Mouse (Mus musculus) MEL (cell line): ENCODE results near the gene Tgm1. TPM values are rescaled to one million over a fixed set of nuclear protein-coding genes. Genes with fewer than 3 reads are reported as not detected.

ENCODE experiments used
- DNase-seq: peaks from one replicate; pipeline ENCODE4 v3.0.0; 2011; ENCODE audit warnings: low read depth, low spot score
- H3K27ac ChIP-seq: 2 replicates; pipeline ENCODE4 v1.5.1; 2012; ENCODE audit warnings: low read depth, mild to moderate bottlenecking, control low read depth, low read length, moderate library complexity; ENCODE audit not compliant: control insufficient read depth
- H3K27me3 ChIP-seq, 2 experiments: fragments of 150-350 bp in 1 of 2; sonication (generic) in 1 of 2; 2 replicates each; pipeline ENCODE4 v1.6.1; 2012; ENCODE audit warnings: low read length in 2 of 2, mild to moderate bottlenecking in 2 of 2, improper control_type of control experiment in 1 of 2, moderate library complexity in 1 of 2; ENCODE audit not compliant: insufficient read depth in 2 of 2, control insufficient read depth in 1 of 2
- H3K36me3 ChIP-seq, 2 experiments: 2 replicates each; pipeline ENCODE4 v1.6.1; 2012 to 2014; ENCODE audit warnings: low read length in 2 of 2, improper control_type of control experiment in 1 of 2, inconsistent platforms in 1 of 2, mild to moderate bottlenecking in 1 of 2; ENCODE audit not compliant: insufficient read depth in 2 of 2, control insufficient read depth in 1 of 2
- H3K4me1 ChIP-seq, 2 experiments: fragments of 150-350 bp in 1 of 2; sonication (generic) in 1 of 2; 2 replicates each; pipeline ENCODE4 v1.6.1; 2012; ENCODE audit warnings: low read length in 2 of 2, improper control_type of control experiment in 1 of 2, mild to moderate bottlenecking in 1 of 2; ENCODE audit not compliant: insufficient read depth in 2 of 2, control insufficient read depth in 1 of 2
- H3K4me3 ChIP-seq, 2 experiments: fragments of 150-350 bp in 1 of 2; sonication (generic) in 1 of 2; 2 replicates each; pipeline ENCODE4 v1.5.1; 2012; ENCODE audit warnings: low read depth in 2 of 2, low read length in 2 of 2, mild to moderate bottlenecking in 2 of 2, moderate library complexity in 2 of 2, control low read depth in 1 of 2, improper control_type of control experiment in 1 of 2; ENCODE audit not compliant: control insufficient read depth in 1 of 2, insufficient read depth in 1 of 2
- H3K79me2 ChIP-seq: 2 replicates; pipeline ENCODE4 v1.6.1; 2012; ENCODE audit warnings: mild to moderate bottlenecking, low read length, moderate library complexity; ENCODE audit not compliant: control insufficient read depth, poor library complexity, insufficient read depth
- H3K9ac ChIP-seq: 2 replicates; pipeline ENCODE4 v1.6.1; 2012; ENCODE audit warnings: low read depth, mild to moderate bottlenecking, control low read depth, low read length, moderate library complexity; ENCODE audit not compliant: control insufficient read depth, poor library complexity, severe bottlenecking
- H3K9me3 ChIP-seq: fragments of 150-350 bp; sonication (generic); replicated peaks from 2 replicates; pipeline ENCODE4 v1.6.1; 2012; ENCODE audit warnings: mild to moderate bottlenecking, low read length, improper control_type of control experiment, moderate library complexity; ENCODE audit not compliant: insufficient read depth
- BHLHE40 ChIP-seq: IDR thresholded peaks from 2 replicates; pipeline ENCODE4 v1.6.1; 2012; ENCODE audit warnings: low read depth, mild to moderate bottlenecking, inconsistent platforms, low read length, improper control_type of control experiment, borderline replicate concordance
- CHD2 ChIP-seq: IDR thresholded peaks from 2 replicates; pipeline ENCODE4 v1.6.1; 2011; ENCODE audit warnings: low read length, improper control_type of control experiment
- CTCF ChIP-seq, 3 experiments: IDR thresholded peaks in 2 of 3; conservative IDR thresholded peaks in 1 of 3; 2 replicates each; pipeline ENCODE4 v1.5.1; 2011 to 2012; ENCODE audit warnings: low read length in 3 of 3, low read depth in 2 of 3, mild to moderate bottlenecking in 2 of 3, improper control_type of control experiment in 1 of 3, inconsistent platforms in 1 of 3, mixed read lengths in 1 of 3, moderate library complexity in 1 of 3; ENCODE audit not compliant: control insufficient read depth in 1 of 3, insufficient read depth in 1 of 3, poor library complexity in 1 of 3, severe bottlenecking in 1 of 3
- E2F4 ChIP-seq: IDR thresholded peaks from 2 replicates; pipeline ENCODE4 v1.6.1; 2011; ENCODE audit warnings: low read depth, low read length, improper control_type of control experiment, borderline replicate concordance
- EP300 ChIP-seq, 2 experiments: IDR thresholded peaks; 2 replicates each; pipeline ENCODE4 v1.6.1; 2011; ENCODE audit warnings: improper control_type of control experiment in 2 of 2, low read length in 2 of 2, low read depth in 1 of 2, mild to moderate bottlenecking in 1 of 2
- ETS1 ChIP-seq: IDR thresholded peaks from 2 replicates; pipeline ENCODE4 v1.6.1; 2012; ENCODE audit warnings: low read depth, mild to moderate bottlenecking, inconsistent platforms, low read length, improper control_type of control experiment, moderate library complexity
- GATA1 ChIP-seq: IDR thresholded peaks from 2 replicates; pipeline ENCODE4 v1.6.1; 2011; ENCODE audit warnings: low read depth, low read length, improper control_type of control experiment
- HCFC1 ChIP-seq: IDR thresholded peaks from 2 replicates; pipeline ENCODE4 v1.6.1; 2012; ENCODE audit warnings: low read depth, mild to moderate bottlenecking, inconsistent platforms, low read length, improper control_type of control experiment, moderate library complexity
- JUND ChIP-seq: IDR thresholded peaks from 2 replicates; pipeline ENCODE4 v1.6.1; 2011; ENCODE audit warnings: low read depth, mild to moderate bottlenecking, improper control_type of control experiment, low read length
- KAT2A ChIP-seq: conservative IDR thresholded peaks from 2 replicates; pipeline ENCODE4 v1.6.1; 2012; ENCODE audit warnings: low read depth, low read length, improper control_type of control experiment, inconsistent platforms
- MAZ ChIP-seq: IDR thresholded peaks from 2 replicates; pipeline ENCODE4 v1.6.1; 2012; ENCODE audit warnings: low read depth, mild to moderate bottlenecking, inconsistent platforms, low read length, improper control_type of control experiment
- MEF2A ChIP-seq: IDR thresholded peaks from 2 replicates; pipeline ENCODE4 v1.6.1; 2014; ENCODE audit warnings: low read depth, mild to moderate bottlenecking, inconsistent platforms, low read length, improper control_type of control experiment; ENCODE audit not compliant: poor library complexity, insufficient replicate concordance, severe bottlenecking; ENCODE audit errors: extremely low read depth
- MXI1 ChIP-seq: IDR thresholded peaks from 2 replicates; pipeline ENCODE4 v1.6.1; 2011; ENCODE audit warnings: mild to moderate bottlenecking, low read depth, low read length, improper control_type of control experiment
- MYB ChIP-seq: IDR thresholded peaks from 2 replicates; pipeline ENCODE4 v1.6.1; 2011; ENCODE audit warnings: mild to moderate bottlenecking, low read depth, low read length, improper control_type of control experiment
- MYC ChIP-seq: IDR thresholded peaks from 2 replicates; pipeline ENCODE4 v1.6.1; 2011; ENCODE audit warnings: low read depth, mild to moderate bottlenecking, low read length, improper control_type of control experiment, moderate library complexity
- NELFE ChIP-seq: IDR thresholded peaks from 2 replicates; pipeline ENCODE4 v1.6.1; 2011; ENCODE audit warnings: low read depth, low read length, improper control_type of control experiment
- NRF1 ChIP-seq: IDR thresholded peaks from 2 replicates; pipeline ENCODE4 v1.6.1; 2014; ENCODE audit warnings: low read depth, mild to moderate bottlenecking, inconsistent platforms, low read length, improper control_type of control experiment, moderate library complexity; ENCODE audit not compliant: poor library complexity, insufficient read depth, severe bottlenecking
- POLR2A ChIP-seq, 2 experiments: IDR thresholded peaks; 2 replicates each; pipeline ENCODE4 v1.6.1; 2011 to 2012; ENCODE audit warnings: low read length in 2 of 2, mild to moderate bottlenecking in 2 of 2, control low read depth in 1 of 2, improper control_type of control experiment in 1 of 2, low read depth in 1 of 2, moderate library complexity in 1 of 2; ENCODE audit not compliant: control insufficient read depth in 1 of 2, insufficient read depth in 1 of 2, poor library complexity in 1 of 2
- POLR2AphosphoS2 ChIP-seq: IDR thresholded peaks from 2 replicates; pipeline ENCODE4 v1.6.1; 2011; ENCODE audit warnings: low read length, improper control_type of control experiment
- POLR2AphosphoS5 ChIP-seq: IDR thresholded peaks from 2 replicates; pipeline ENCODE4 v1.6.1; 2012; ENCODE audit warnings: low read depth, borderline replicate concordance, mild to moderate bottlenecking, inconsistent platforms, low read length, moderate library complexity, mixed read lengths
- RAD21 ChIP-seq: IDR thresholded peaks from 2 replicates; pipeline ENCODE4 v1.6.1; 2011; ENCODE audit warnings: mild to moderate bottlenecking, low read depth, low read length, improper control_type of control experiment
- SIN3A ChIP-seq: IDR thresholded peaks from 2 replicates; pipeline ENCODE4 v1.6.1; 2012; ENCODE audit warnings: low read length, improper control_type of control experiment, inconsistent platforms
- TAL1 ChIP-seq: IDR thresholded peaks from 2 replicates; pipeline ENCODE4 v1.6.1; 2012; ENCODE audit warnings: mild to moderate bottlenecking, inconsistent platforms, low read length, moderate library complexity, mixed read lengths
- TCF12 ChIP-seq: IDR thresholded peaks from 2 replicates; pipeline ENCODE4 v1.6.1; 2014; ENCODE audit warnings: low read depth, mild to moderate bottlenecking, inconsistent platforms, low read length, improper control_type of control experiment, moderate library complexity
- USF2 ChIP-seq, 2 experiments: IDR thresholded peaks; 2 replicates each; pipeline ENCODE4 v1.6.1; 2011 to 2012; ENCODE audit warnings: improper control_type of control experiment in 2 of 2, low read length in 2 of 2, borderline replicate concordance in 1 of 2, inconsistent platforms in 1 of 2, low read depth in 1 of 2, mild to moderate bottlenecking in 1 of 2; ENCODE audit not compliant: insufficient read depth in 1 of 2
- ZKSCAN1 ChIP-seq: IDR thresholded peaks from 2 replicates; pipeline ENCODE4 v1.6.1; 2012; ENCODE audit warnings: low read depth, mild to moderate bottlenecking, inconsistent platforms, low read length, improper control_type of control experiment, moderate library complexity
- ZMIZ1 ChIP-seq: IDR thresholded peaks from 2 replicates; pipeline ENCODE4 v1.6.1; 2012; ENCODE audit warnings: low read depth, mild to moderate bottlenecking, inconsistent platforms, low read length, improper control_type of control experiment, moderate library complexity
- ZNF384 ChIP-seq: IDR thresholded peaks from 2 replicates; pipeline ENCODE4 v1.6.1; 2012; ENCODE audit warnings: low read depth, mild to moderate bottlenecking, inconsistent platforms, low read length, improper control_type of control experiment
- polyA plus RNA-seq, 2 experiments: library from polyadenylated mRNA; stranded (reverse) in 1 of 2; unstranded in 1 of 2; fragments of >175 nt in 1 of 2; fragments of >200 nt in 1 of 2; gene quantifications; 2 replicates each; pipeline versions ENCODE4 v1.2.1 to v1.2.4; 2012; ENCODE audit warnings: low replicate concordance in 2 of 2, low read depth in 1 of 2; ENCODE audit not compliant: insufficient read length in 2 of 2, insufficient read depth in 1 of 2, missing spikeins in 1 of 2
- total RNA-seq: library from RNA; depleted of rRNA; stranded (reverse); fragments of 300-350 nt; gene quantifications from 2 replicates; pipeline ENCODE4 v1.2.3, GENCODE M21; 2012

Tgm1 gene
- total and polyA plus RNA-seq, 3 experiments = 6.2 to 11.4 TPM; not detected in 1

DNA sequence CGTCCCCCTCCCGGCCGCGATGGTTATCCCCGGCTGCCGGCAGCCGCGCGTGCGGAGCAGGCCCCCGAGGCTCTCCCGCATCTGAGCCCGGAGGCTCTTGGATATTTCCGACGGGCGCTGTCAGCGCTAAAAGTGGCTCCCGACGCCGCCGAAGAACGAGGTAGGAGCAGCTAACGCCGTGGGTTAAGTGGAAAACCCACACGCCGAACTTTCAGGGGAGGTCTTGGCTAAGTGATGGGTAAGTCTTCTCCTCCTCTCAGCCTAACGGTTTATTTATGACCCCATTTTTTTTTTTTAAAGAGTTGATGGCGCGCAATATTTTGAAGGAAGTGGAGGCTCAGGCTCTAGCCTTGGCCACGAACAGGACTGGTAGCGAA lies 32.1 kb upstream of the Tgm1 start:
- H3K27ac ChIP-seq = peak overlapping the region; percentile 74

DNA sequence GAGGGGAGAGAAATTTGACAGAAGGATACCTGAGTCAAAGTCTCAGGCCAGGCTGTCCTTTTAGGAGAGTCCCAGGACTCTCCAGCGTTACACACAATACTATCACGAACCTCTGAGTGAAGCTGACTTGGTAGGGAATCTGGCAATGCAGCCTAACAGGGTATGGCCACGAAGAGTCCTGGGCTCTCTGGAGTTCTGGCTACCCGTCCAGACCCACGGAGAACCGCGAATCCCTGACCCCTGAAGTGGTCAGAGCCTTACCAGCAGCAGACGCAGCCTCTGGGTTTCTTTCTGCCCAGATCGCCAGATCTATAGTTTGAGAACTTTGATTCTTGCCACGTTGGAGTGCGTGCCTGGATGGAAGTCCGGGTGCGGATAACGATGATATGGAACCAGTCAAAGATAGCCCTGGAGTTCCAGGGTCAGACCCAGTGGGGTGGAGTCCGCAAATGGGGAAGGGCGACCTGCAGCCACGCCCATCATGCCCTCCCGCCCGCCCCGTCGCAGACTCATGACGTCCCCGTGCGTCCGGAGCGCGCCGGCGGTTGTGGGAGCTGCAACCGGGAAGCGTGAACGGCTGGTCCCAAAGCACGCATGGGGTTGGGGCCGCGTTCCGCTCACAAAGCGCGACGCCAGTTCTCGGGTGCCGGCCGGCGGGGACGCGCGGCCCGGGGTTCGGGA lies 31.6 kb upstream of the Tgm1 start, which contains the start of the genes Dhrs1 and Nop9:
TSS of gene Dhrs1 (minus strand) at position 511 of the 681 bp plus-strand sequence.
TSS of gene Nop9 (plus strand) at position 514 of the 681 bp plus-strand sequence.
- Histone ChIP-seq H3K9me3 (no peaks in the 10 kb centered on the region), H3K9ac (peak within 1 kb of the TSS; percentile 97), H3K27ac (peak within 1 kb of the TSS; percentile 74), H3K36me3 (peaks cover 10 to 11% of the 10 kb centered on the region in 2 experiments; a peak in 3 of 4 replicates), H3K79me2 (peaks cover 22% of the 10 kb centered on the region), H3K4me3 (peak within 1 kb of the TSS; percentile 94 to 99), H3K4me1 (peaks cover 3 to 18% of the 10 kb centered on the region in 2 experiments; a peak in 2 of 4 replicates), H3K27me3 (no peaks in the 10 kb centered on the region)
- DNase-seq = peak; percentile 92
- TF ChIP-seq NRF1 (no peak), POLR2A (IDR thresholded peaks at IDR 0.05; ENCODE audit: control insufficient read depth in 1 of 2, insufficient read depth in 1 of 2, low read depth in 1 of 2, low read length in 2 of 2, poor library complexity in 1 of 2) (peak; percentile 76 to 91; a peak in 3 of 4 replicates), USF2 (IDR thresholded peaks at IDR 0.05; ENCODE audit: borderline replicate concordance in 1 of 2, insufficient read depth in 1 of 2, low read depth in 1 of 2, low read length in 2 of 2) (no peak), ZKSCAN1 (no peak), POLR2AphosphoS2 (peak; percentile 55; the same call in 1 of the 2 replicates), TCF12 (peak; percentile 5; the same call in 1 of the 2 replicates), KAT2A (no peak), RAD21 (no peak), NELFE (peak; percentile 67; the same call in 1 of the 2 replicates), MXI1 (peak; percentile 87), CTCF (IDR thresholded peaks at IDR 0.05 in 2 of 3, conservative IDR thresholded peaks at IDR 0.05 in 1 of 3; ENCODE audit: control insufficient read depth in 1 of 3, insufficient read depth in 1 of 3, low read depth in 2 of 3, low read length in 3 of 3, poor library complexity in 1 of 3, severe bottlenecking in 1 of 3) (no peak), E2F4 (no peak), MAZ (no peak; the same call in 1 of the 2 replicates), MYB (no peak), HCFC1 (peak; percentile 84), ETS1 (no peak), CHD2 (no peak), EP300 (IDR thresholded peaks at IDR 0.05; ENCODE audit: low read depth in 1 of 2, low read length in 2 of 2) (no peak), POLR2AphosphoS5 (no peak), ZMIZ1 (peak; percentile 49; the same call in 1 of the 2 replicates), SIN3A (peak; percentile 68; the same call in 1 of the 2 replicates), TAL1 (no peak), BHLHE40 (no peak)

More for the DNA sequence above, 32.1 kb upstream of the Tgm1 start:
- TF ChIP-seq POLR2A (IDR thresholded peaks at IDR 0.05; ENCODE audit: control insufficient read depth in 1 of 2, insufficient read depth in 1 of 2, low read depth in 1 of 2, low read length in 2 of 2, poor library complexity in 1 of 2) (no peak), MYC (0 out of 2 replicates have a peak, but pooled peaks have one; percentile 39), USF2 (IDR thresholded peaks at IDR 0.05; ENCODE audit: borderline replicate concordance in 1 of 2, insufficient read depth in 1 of 2, low read depth in 1 of 2, low read length in 2 of 2) (no peak), MEF2A (no peak), JUND (no peak), TCF12 (no peak), POLR2AphosphoS5 (no peak), E2F4 (peak; percentile 38; the same call in 1 of the 2 replicates), GATA1 (no peak), ZKSCAN1 (no peak), MAZ (no peak), KAT2A (no peak), MXI1 (peak; percentile 53; the same call in 1 of the 2 replicates), ETS1 (no peak), RAD21 (no peak), ZNF384 (peak; percentile 74)
- DNase-seq = no peak
- H3K27me3 ChIP-seq = no peaks in the 10 kb centered on the region
- H3K79me2 ChIP-seq = peaks cover 22% of the 10 kb centered on the region
- no peaks in the 10 kb centered on the region for H3K9me3 ChIP-seq
- H3K9ac ChIP-seq = peak overlapping the region; percentile 97
- H3K4me1 ChIP-seq = peaks cover 3 to 18% of the 10 kb centered on the region in 2 experiments; a peak in 2 of 4 replicates
- peak overlapping the region; percentile 94 to 99 for H3K4me3 ChIP-seq
- peaks cover 10 to 14% of the 10 kb centered on the region in 2 experiments; a peak in 3 of 4 replicates for H3K36me3 ChIP-seq
